Mouse (Mus musculus): ENCODE data around the gene Ifitm6.
"Not testable (repeated sequence)": the region's sequence is repeated elsewhere in the genome, so short reads cannot be mapped to it uniquely, and the experiment has no call there.

Ifitm6 gene

GRCm38 (mm10) chr7:140968710-140969109 is 49.0 kb downstream of the Ifitm6 start:
- DNase-seq = not testable (repeated sequence)

DNA sequence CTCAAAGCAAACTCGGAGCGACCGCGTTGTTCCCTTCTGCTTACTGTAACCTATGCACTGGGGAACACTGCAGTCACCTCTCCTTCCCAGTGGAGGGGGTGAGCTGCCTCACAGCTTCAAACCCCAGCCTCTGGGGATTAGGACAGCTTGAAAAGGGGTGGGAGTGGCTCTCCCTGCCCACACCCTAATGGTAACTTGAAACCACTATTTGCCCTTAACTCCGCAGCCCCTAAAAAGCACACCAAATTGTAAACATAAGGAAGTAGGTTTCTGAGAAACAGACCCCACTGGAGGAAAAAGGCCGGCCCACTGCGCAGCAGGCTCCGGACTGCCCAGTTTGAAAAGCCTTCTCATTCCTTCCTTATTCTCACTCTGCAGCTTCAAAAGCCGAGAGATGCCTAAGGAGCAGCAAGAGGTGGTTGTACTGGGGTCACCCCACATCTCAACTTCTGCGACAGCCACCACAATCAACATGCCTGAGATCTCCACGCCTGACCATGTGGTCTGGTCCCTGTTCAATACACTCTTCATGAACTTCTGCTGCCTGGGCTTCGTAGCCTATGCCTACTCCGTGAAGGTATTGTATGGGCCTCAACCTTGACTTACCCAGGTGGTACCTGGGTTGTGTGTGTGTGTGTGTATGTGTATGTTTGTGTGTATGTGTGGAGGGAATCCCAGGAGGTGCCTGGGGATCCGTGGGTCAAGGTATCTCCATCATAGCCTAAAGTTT is 49.7 kb downstream of the Ifitm6 start:
- DNase-seq = no peak

GRCm38 (mm10) chr7:140966921-140967320 is 50.8 kb downstream of the Ifitm6 start, which contains the start of gene Ifitm1:
Gene Ifitm1 (plus strand): TSS chr7:140967221.
- no peak for DNase-seq
